Mouse (Mus musculus): ENCODE measurements around the gene Hmgb1.

DNA sequence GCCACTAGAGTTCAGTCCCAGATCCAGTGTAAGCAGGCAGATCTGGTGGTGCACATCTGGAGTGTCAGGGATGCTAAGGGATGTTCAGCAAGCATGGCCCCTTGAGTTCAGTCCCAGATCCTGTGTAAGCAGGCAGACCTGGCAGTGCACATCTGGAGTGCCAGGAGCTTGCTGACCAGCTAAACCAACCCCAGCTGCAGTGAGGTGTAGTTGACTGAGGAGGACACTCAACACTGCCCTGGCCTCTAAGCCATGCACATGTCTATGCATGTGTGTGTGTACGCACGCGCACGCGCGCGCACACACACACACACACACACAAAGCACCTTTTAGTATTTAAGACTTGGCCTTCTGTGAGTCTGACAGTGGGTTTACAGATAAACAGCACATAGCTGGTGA, 31.3 kb upstream of the Hmgb1 start:
- TF ChIP-seq CTCF (IDR thresholded peaks at IDR 0.05; ENCODE audit: low read depth) (no peak), EP300 (optimal IDR thresholded peaks at IDR 0.05) (no peak)
